Mouse (Mus musculus) heart, adult 2 months (tissue): ENCODE measurements around the gene Sgpp2.

Source experiments
- CTCF ChIP-seq: fragments of 200-600 bp; IDR thresholded peaks from 2 replicates; pipeline ENCODE4 v1.8.1; 2022; ENCODE audit warnings: antibody characterized with exemption, mild to moderate bottlenecking, moderate library complexity
- EP300 ChIP-seq: fragments of 200-500 bp; IDR thresholded peaks from 2 replicates; pipeline ENCODE4 v1.6.1; 2011; ENCODE audit warnings: low read depth, low read length, control low read depth; ENCODE audit not compliant: insufficient read depth

GRCm38 (mm10) chr1:78422576-78422975 is 112.4 kb downstream of the Sgpp2 start:
- TF ChIP-seq CTCF (no peak), EP300 (no peak)
